Mouse (Mus musculus): ENCODE measurements around the gene Plk3. TPM values are rescaled to one million over a fixed set of nuclear protein-coding genes. Genes with fewer than 3 reads are reported as not detected.

Gene Plk3
- total RNA-seq, 2 experiments from 2014 or later = 0.91 to 0.96 TPM

DNA sequence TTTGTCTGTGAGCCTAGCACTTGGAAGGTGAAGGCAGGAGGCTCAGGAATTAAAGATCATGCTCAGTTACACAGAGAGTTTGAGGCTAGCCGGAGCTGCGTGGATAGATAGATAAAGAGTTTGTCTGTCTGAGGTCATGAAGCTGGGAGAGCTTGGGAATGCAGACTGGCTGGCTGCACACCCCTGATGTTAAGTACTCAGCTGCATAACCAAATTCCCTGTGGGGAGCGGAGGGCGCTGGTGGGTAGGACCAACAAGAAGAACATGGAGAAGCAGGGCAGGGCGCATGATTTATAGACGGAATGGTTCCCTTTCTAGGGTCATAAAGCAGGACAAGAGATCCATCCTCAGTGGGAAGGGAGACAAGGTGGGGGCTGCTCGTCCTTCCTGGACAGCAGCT, 9.3 kb upstream of the Plk3 start:
- DNase-seq = no peak
- intact Hi-C loops (cut with DNase I; ENCODE audit: low total_unique reads) = loop anchor here (5.0 kb wide), 1 partner anchor 146 kb away; the partner anchor contains the start of gene Hectd3

DNA sequence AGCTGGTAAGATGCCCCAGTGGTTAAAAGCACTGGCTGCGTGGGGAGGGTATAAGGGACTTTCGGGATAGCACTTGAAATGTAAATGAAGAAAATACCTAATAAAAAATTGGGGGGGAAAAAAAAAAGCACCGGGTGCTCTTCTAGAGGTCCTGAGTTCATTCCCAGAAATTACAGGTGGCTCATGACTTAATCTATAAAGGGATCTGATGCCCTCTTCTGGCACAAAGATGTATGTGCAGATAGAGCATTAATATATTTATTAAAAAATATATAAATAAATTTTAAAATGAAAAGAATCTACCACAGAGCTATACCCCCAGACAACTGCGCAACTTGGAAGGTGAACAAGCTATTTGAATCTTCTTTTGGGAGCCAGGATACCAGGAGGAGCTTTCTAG, 6.8 kb upstream of the Plk3 start:
- intact Hi-C loops (cut with DNase I; ENCODE audit: low total_unique reads) = loop anchor here (5.0 kb wide), 1 partner anchor 143 kb away; the partner anchor contains the start of gene Hectd3
- DNase-seq = no peak

DNA sequence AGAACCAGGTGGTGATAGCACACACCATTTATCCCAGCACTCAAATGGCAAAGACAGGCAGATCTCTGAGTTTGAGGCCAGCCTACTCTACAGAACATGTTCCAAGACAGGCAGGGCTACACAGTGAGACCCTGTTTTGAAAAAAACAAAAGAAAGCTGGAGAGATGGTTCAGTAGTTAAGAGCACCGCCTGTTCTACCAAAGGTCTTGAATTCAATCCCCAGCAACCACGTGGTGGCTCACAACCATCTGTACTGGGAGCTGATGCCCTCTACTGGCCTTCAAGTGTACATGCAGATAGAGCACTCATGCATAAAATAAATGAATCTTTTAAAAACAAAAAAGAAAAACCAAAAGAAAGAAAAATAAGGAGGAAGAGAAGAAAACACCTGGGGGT, 5.5 kb upstream of the Plk3 start:
- intact Hi-C loops (cut with DNase I; ENCODE audit: low total_unique reads) = no loop called here

DNA sequence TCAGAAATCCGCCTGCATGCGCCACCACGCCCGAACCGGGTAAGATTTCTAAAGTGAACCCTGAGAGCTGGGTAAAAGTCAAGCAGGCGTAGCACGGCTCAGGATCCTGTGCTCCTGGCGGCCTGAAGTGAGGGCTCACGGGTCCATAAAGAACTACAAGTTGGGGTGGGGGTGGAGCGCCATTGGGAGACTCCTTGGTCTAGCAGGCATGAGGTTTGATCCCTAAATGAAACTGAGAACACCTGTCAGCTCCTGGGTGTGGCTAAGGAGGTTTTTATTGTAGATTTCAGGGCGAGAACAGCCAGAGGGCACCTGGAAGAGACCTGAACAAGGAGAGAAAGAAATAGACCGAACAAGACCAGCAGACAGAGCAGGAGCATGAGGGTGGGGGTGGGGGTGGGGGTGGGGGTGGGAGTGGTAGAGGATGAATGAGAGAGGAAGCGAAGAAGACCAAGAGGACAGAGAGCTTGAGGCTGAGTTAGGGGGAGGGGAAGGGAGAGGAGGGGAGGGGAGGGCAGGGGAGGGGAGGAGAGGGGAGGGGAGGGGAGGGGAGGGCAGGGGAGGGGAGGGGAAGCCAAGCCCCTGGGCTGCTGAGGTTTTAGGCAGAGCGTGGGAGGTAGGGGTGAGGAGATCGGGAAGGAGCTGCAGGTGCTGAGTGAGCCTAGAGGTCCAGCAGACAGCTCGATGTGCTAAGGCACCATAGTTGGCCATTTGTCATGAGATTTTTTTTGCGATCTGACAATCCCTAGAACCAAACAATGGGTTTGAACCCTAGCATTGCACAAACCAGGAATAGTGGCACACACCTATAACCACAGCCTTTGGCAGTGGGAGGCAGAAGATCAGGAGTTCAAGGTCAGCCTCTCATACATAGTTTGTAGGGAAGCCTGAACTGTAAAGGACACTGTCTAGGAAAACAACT, 4.8 kb upstream of the Plk3 start:
- intact Hi-C loops (cut with DNase I; ENCODE audit: low total_unique reads) = no loop called here
- no peak for DNase-seq

More for the DNA sequence above, 5.5 kb upstream of the Plk3 start:
- no peak for DNase-seq

DNA sequence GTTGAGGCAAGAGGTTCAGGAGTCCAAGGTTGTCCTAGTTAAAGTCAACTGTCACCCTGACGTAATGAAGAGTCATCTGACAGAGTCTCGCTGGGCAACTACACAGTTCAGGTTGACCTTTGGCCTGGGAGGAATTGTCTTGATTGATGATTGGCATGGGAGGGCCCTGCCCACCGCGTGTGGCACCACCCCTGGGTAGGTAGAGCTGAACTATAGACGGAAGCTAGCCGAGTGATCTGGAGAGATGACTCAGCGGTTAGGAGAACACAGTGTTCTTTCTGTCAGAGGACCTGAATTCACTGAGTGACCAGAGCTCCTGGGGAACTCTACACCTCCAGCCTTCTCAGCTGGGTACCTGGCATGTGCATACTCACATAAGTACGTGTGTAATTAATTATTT, 2.3 kb upstream of the Plk3 start:
- intact Hi-C loops (cut with DNase I; ENCODE audit: low total_unique reads) = no loop called here
- no peak for DNase-seq

DNA sequence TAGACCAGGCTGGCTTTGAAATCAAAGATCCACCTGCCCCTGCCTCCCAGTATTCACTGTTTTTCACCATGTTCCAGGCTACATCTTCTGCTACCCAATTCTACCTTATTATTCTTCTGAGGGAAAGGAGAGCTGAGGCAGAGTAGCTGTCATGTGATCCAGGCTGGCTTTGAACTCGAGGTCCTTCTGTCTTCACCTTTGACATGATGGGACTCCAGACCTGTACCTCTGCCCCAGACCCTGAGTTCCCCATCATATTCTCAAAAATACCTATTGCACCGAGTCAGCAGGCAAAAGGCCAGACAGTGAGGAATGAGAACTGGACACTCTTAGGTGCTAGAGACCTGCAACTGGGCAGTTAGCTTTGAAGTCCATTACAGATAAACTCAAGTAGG, 835 bp upstream of the Plk3 start:
- intact Hi-C loops (cut with DNase I; ENCODE audit: low total_unique reads) = no loop called here
- no peak for DNase-seq

DNA sequence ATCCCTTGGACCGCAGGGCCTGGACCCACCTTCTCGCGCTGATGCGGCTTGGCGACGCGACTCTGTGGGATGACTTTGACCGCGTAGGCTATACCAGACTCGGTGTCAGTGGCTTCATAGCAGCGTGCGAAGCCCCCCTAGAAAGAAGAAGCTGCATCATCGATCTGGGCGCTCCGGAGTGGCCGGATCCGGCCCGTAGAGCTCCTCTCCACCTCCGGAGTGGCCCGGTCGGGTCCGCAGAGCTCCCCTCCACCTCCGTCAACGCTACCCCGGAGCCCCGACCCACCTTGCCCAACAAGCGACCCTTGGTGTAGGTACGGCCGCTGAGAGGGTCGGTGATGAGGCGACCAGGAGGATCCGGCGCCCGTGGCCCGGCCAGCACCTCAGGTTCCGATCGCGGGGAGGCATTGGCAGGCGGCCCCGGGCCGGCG, 382 bp downstream of the Plk3 start:
- peak; percentile 34 for DNase-seq
- intact Hi-C loops (cut with DNase I; ENCODE audit: low total_unique reads) = no loop called here

DNA sequence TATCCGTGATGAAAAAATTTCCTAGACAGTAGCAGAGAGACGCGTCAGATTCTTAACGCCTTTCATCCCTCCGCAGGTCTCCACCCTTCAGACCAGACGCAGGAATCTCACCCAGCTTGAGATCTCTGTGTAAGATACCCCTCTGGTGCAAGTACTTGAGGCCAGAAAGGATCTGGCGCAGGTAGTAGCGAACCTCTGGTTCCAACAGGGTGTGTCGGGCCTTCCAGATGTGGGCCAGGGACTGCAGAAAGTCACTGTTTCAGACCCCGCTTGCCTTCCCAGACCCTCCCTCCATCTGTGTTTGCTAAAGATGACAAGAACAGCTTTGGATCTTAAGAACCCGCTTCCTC, 994 bp downstream of the Plk3 start:
- intact Hi-C loops (cut with DNase I; ENCODE audit: low total_unique reads) = no loop called here
- DNase-seq = no peak

DNA sequence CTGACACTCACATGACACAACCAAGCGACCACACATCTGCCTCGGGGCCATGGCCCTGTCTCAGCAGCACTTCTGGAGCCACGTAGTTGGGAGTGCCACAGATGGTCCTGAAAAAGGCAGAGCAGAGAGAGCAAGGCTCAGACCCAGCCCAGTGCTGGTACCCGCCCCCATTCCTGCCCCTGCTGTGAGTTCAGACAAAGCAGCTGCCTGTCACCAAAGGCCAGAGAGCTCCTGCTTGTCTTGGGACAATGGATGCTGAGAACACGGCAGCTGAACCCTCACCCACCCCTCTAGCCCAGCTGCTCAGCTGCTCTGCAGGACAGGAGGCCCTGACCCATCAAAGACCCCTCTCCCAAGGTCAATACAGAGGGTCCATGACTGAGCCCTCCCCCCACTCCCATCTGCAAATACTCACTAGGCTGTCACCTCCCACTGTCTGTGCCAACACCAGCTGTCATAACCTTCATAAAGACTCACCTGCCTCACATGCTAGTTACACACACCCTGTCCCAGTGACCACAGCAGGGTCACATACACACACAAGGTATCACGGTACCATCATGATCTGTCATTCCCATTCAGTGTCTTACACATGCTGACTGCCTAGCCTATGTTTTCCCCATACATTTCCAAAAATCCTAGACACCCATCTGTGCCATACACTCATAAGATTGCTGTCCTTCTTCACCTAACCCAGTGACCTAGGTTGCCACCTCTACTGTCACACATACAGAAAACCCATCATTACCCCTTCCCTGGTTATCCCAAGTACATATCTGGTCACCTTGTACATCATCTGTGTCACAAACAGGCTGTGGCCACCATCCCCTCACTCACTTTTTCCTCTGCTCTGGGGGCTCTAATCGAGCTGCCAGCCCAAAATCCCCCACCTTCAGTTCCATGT, 1.6 kb downstream of the Plk3 start:
- intact Hi-C loops (cut with DNase I; ENCODE audit: low total_unique reads) = no loop called here
- no peak for DNase-seq

DNA sequence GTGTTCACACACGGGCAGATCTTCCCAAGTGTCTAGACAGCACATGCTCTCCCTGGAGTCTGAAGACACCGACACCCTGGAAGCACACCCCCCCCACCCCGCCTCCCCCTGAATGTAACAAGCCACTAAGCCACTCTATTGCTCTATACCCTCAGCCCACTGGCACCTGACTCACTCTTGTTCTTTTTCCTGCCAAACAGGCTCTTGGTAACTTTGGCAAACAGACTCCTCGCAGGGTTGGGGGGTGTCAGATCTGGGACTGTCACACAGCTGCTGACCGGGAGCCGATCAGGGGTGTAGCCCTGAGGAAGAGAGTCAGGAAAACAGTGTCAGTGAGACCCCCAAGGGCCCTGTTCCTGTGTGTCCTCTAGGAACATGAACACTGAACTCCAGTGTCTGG, 2.6 kb downstream of the Plk3 start:
- intact Hi-C loops (cut with DNase I; ENCODE audit: low total_unique reads) = no loop called here
- no peak for DNase-seq

DNA sequence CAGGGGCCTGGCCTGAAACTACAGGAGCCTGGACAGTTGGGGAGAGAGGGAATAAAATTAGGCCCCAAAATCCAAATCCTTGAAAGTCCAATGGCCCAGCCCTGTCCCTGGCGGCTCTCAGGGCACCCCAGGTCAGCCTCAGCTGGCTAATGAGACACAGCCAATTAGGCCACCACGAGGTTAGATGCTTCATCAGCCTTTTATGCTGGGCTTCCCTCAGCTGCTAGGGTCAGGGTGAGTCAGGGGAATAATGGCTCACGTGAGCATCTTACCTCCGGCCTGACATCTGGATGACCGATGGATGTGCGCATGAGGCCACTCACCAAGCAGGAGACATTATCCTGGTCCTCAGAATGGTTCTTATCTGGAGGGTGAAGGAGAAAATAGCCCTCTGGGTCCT, 3.0 kb downstream of the Plk3 start:
- no peak for DNase-seq
- intact Hi-C loops (cut with DNase I; ENCODE audit: low total_unique reads) = no loop called here

DNA sequence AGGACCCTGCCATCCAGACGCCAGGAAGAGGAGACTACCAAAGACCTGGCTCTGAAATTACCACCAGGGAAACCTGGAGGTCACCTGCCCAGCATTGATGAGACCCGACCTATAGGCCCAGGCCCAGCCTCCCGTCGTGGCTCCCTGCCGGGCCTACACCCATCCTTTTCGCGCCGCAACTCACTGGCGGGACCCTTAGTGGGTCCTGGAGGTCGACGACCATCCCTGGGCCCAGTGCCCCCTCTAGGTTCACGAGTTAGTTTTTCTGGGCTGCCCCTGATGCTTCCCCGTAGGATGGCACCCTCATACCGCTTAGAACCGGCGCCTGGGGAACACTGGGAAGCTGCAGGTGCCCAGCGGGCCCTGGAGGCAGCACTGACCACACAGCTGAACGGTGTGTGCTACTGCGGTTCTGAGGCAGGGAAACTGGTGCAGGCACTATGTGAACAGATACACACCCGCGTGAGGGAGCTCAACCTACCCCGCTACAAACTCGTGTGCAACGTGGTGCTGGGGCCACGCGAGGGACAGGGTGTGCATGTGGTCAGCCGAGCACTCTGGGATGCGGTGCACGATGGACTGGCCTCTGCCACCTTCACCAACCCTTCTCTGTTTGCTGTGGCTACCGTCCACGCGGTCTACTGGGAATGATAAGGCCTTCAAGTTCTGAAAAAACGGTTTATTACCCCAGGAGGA, 5.6 kb downstream of the Plk3 start:
- no peak for DNase-seq
- intact Hi-C loops (cut with DNase I; ENCODE audit: low total_unique reads) = no loop called here

DNA sequence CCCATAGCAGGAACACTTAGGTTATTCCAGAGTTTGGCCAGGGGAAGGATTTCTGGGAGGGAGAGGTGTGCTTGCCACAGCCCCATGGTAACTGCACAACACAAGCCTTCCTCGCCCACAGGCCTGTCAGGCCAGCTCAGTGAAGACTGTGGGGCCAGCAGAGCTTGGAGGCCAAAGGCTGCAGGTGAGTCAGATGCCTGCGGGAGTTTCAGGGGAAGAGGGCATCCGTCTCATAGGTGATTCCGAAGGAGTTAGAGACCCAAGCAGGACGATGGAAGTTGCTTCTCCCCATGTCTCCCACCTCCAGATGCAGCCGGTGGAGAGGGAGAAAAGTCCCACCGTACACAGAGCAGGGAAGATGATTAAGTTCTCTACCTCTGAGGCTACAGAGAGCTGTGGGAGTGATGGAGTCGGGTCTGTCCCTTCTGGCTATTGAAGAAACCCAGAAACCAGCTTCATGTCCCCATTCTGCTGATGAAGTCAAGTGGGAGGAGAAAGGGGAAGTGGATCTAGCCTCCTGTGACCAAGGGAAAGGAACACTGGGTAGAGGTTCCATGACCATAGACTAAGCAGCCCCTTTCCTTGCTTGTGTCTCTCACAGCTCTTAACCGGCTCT, 7.0 kb downstream of the Plk3 start, which contains the start of gene Tctex1d4:
Gene Tctex1d4, plus strand, starts transcription at position 120 of the 616 bp plus-strand sequence.
- intact Hi-C loops (cut with DNase I; ENCODE audit: low total_unique reads) = no loop called here
- DNase-seq = no peak

DNA sequence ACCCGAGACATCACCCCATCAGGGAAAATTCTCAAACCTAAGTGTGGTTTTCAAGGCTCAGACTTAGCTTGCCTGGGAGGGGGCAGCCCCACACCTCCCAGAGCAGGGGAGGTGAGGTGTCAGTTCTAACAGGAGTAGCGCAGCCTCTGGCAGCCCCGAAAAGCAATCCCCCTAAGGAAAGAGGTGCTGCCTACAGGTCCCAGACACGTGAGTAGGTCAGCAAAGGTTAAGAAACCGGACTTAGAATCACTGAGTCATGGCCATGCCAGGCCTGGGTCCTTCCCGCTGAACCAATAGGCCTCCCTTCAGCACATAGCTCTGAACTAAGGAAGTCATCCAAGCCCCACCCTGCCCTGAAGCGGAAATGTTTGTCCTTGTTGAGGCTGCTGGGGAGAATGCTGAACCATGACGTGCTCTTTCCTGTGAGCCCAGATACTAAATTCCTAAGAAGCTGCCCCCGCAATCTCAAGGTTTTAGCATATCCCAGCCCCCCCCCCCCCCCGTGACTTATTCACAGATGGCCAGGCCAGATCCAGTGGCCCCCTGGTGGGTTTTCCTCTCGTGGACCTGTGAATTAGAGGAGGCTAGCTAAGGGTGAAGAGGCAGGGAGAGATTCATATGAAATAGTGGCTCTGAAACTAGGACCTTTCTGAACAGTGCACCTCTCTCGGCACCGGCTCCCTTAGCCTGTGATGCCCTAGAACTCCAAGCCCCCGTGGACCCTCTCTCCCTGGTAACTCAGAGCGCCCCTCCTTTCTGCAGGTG, 7.7 kb downstream of the Plk3 start:
- intact Hi-C loops (cut with DNase I; ENCODE audit: low total_unique reads) = no loop called here
- DNase-seq = peak; percentile 81

DNA sequence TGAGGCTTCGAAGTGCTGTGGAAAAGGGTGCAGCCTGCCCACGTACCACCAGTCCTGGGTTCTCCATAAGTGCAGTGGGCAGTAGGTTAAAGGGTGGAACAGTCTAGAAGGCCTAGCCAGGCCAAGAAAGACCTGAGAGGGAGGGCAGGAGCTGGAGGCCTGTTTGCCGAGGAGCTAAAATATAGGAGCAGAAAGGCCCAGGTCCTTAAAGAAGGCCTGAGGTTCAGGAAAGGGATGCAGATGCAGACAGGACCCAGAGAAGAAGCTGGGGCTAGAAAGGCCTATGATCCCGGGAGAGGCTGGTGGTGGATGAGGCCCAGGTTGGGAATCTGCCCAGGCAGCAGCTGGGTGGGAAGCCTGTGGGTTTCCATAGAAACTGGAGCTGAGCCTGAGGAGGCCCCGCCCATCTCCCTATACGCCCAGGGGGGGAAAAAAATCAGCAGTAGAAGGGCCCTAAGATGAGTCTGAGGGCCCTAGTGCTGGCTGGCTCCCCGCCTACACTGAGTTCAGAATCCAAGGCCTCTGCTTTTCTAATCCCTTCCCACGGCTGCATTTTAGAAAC, 8.3 kb downstream of the Plk3 start, which contains the start of gene Btbd19:
Gene Btbd19, minus strand, starts transcription at position 378 of the 562 bp plus-strand sequence.
- peak; percentile 89 for DNase-seq
- intact Hi-C loops (cut with DNase I; ENCODE audit: low total_unique reads) = no loop called here

DNA sequence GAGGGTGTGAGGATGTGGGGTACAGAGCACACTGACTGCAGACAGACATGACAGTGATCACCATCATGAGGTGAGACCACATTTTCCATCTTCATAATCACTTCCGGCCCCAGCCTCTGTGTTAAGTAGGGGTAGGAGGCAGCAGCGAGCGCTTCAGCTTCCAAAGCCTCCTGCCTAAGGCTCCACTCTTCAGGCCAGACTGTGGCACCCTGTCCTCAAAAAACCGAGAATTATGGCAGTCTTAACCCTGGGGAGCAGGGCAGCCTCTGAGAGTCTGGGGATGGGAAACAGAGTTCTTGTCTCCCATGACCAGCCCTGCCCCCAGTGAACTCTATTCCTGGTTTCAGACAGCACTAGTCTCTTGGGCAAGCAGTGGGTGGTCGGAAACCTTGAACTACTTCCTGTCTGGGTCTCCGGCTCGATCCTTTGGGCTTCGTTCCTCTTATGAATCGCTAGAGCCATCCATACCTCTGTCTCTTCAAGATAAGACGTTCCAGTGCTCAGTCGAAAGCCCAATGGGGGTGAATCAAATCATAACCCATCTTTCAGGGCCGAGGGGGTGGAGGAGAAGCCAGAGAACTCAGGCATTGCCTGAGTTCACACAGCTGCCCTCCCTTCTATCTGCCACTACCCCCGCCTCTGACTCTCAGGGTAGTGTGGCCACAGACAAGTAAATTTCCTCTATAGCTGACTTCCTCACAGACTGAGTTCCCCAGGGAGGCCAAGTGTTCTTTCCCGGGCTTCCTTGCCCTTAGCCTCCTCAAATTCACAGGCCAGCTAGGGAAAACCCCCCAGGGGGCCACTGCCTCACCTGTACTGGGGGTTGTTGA, 9.0 kb downstream of the Plk3 start:
- DNase-seq = peak; percentile 44
- intact Hi-C loops (cut with DNase I; ENCODE audit: low total_unique reads) = loop anchor here (5.0 kb wide), 1 partner anchor 122 kb away; no protein-coding TSS in a partner anchor

DNA sequence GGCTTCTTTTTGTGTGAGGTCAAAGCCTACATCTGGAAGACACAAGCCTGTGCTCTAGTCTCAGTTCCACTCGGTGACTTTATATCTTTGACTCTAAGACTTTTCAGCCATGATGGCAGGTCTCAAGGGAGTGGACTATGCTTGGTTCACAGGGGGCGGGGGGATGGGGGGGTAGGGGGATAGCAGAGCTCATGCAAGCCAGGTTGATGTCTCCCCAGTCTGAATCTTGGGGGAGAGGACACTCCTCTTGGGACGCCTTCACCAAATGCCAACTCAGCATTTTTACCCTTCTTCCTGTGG, 9.6 kb downstream of the Plk3 start:
- no peak for DNase-seq
- intact Hi-C loops (cut with DNase I; ENCODE audit: low total_unique reads) = loop anchor here (5.0 kb wide), 1 partner anchor 122 kb away; no protein-coding TSS in a partner anchor
